Mouse (Mus musculus) intestine, postnatal 0 days (tissue): ENCODE results near the gene Sox12. TPM values are rescaled to one million over a fixed set of nuclear protein-coding genes. Genes with fewer than 3 reads are reported as not detected.
A peak's percentile ranks its signal among the peaks of the same experiment; 100 is the strongest.

Source experiments
- ATAC-seq: fragments of 200-750 bp; cut with Nextera tagmentation; 2 replicates; pipeline ENCODE4 v1.8.0; 2017; ENCODE audit warnings: mild to moderate bottlenecking, moderate TSS enrichment, moderate library complexity
- H3K27ac ChIP-seq: fragments of 300-500 bp; sonication (generic); 2 replicates; pipeline ENCODE4 v1.5.1; 2014; ENCODE audit warnings: mild to moderate bottlenecking, low read depth, low read length, moderate library complexity
- H3K27me3 ChIP-seq: fragments of 300-500 bp; sonication (generic); replicated peaks from 2 replicates; pipeline ENCODE4 v1.6.1; 2014; ENCODE audit warnings: low read length, mixed read lengths; ENCODE audit not compliant: control insufficient read depth, insufficient read depth
- H3K36me3 ChIP-seq: fragments of 300-500 bp; sonication (generic); 2 replicates; pipeline ENCODE4 v1.6.1; 2014; ENCODE audit warnings: mild to moderate bottlenecking, moderate library complexity; ENCODE audit not compliant: control insufficient read depth, insufficient read depth
- H3K4me1 ChIP-seq: fragments of 300-500 bp; sonication (generic); replicated peaks from 2 replicates; pipeline ENCODE4 v1.6.1; 2014; ENCODE audit warnings: antibody characterized with exemption, low read length, mixed read lengths; ENCODE audit not compliant: control insufficient read depth, insufficient read depth
- H3K4me2 ChIP-seq: fragments of 300-500 bp; sonication (generic); replicated peaks from 2 replicates; pipeline ENCODE4 v1.6.1; 2014; ENCODE audit warnings: low read depth, mild to moderate bottlenecking, moderate library complexity
- H3K4me3 ChIP-seq: fragments of 300-500 bp; sonication (generic); 2 replicates; pipeline ENCODE4 v1.5.1; 2014; ENCODE audit warnings: low read depth, low read length
- H3K9ac ChIP-seq: fragments of 300-500 bp; sonication (generic); 2 replicates; pipeline ENCODE4 v1.6.1; 2014; ENCODE audit warnings: mild to moderate bottlenecking, low read depth, low read length
- H3K9me3 ChIP-seq: fragments of 300-500 bp; sonication (generic); 2 replicates; pipeline ENCODE4 v1.6.1; 2016; ENCODE audit warnings: mixed run types; ENCODE audit not compliant: control insufficient read depth
- CTCF ChIP-seq: sonication (generic); IDR thresholded peaks from 2 replicates; pipeline ENCODE4 v1.5.1; 2016; ENCODE audit warnings: low read depth, mild to moderate bottlenecking, control low read depth, antibody characterized with exemption, moderate library complexity
- WGBS: fragments of 180-500 bp; shearing (Covaris S2); extraction: QIAGEN DNeasy Blood & Tissue Kit; methylation state at CpG from one replicate; pipeline ENCODE4 v1.1.7; 2014; 5-methylcytosine and 5-hydroxymethylcytosine counted together
- polyA plus RNA-seq: library from polyadenylated mRNA; unstranded; fragments of >200 nt; fragmentation: Nextera tagmentation; extraction: Ambion mirVana; gene quantifications from 2 replicates; pipeline ENCODE4 v1.2.1, GENCODE M21; 2015

Gene Sox12
- polyA plus RNA-seq, 1 experiment from 2014 or later, result 2.8 TPM

DNA sequence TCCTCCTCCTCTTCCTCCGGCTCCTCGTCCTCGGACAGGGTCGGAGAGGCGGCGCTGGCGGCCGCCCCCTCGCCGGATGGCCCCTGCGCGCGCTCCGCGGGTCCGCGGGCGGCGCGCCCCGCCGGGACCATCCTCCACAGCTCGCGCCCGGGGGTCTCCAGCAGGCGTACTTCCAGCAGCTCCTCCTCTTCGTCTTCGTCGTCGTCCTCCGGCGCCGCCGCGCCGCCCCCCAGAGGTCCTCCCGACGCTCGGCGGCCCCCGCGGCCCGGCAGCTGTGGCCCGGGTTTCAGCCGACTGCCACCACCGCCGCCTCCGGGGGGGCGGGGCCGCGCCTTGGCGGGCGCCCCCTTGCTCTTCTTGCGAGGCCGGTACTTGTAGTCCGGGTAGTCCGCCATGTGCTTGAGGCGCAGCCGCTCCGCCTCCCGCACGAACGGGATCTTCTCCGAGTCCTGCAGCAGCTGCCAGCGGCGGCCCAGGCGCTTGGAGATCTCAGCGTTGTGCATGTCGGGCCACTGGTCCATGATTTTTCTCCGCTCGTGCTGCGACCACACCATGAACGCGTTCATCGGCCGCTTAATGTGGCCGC is 766 bp downstream of the Sox12 start:
- Histone ChIP-seq H3K4me3 (peak overlapping the region; percentile 74), H3K36me3 (no peaks in the 10 kb centered on the region), H3K4me2 (peak overlapping the region; percentile 85), H3K27me3 (no peaks in the 10 kb centered on the region), H3K27ac (peak overlapping the region; percentile 96), H3K4me1 (no peaks in the 10 kb centered on the region), H3K9ac (peak overlapping the region; percentile 77), H3K9me3 (no peaks in the 10 kb centered on the region)
- WGBS, result under 1% methylated on average over 68 of the region's 77 CpGs
- peak; percentile 25 for ATAC-seq
- TF ChIP-seq CTCF, result peak; percentile 34

DNA sequence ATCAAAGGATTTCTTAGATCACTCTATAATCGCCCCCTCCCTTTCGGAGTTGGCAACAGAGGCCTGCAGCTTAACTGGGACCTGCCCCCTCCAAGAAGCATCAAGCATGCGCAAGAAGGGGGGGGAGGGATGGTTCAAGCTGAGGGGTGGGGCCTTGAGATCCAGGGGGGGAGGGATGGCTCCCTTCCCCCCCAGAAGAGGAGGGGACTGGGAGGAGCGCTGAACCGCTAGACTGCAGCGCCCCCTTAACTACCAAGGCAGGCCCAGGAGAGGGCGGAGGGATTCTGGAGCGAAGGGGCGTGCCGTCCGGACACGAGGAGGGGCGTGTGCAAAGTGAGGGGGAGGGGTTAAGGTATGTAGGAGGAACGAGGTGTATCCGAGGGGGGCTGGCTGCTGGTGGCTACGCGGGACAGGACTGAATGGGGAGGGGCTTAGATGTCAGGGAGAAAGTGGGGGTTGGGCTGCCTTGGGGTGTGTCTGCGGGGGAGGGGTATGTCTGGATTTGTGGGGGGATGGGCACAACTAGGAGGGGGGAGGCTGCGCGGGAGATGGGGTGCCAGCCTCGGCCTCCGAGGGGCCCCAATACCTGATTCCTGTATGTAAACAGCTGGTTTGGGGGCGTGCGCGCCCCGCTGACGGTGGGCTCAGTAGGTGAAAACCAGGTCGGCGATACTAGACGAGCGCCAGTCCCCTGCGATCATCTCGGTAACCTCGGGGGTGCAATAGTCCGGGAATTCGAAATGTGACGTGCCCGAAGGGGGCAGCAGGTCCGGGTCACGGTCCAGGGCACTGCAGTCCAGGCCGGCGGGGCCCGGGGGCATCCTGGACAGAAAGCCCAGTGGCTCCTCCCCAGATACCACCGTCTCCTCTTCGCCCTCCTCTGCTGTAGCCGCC is 1.5 kb downstream of the Sox12 start:
- Histone ChIP-seq H3K4me2 (peak overlapping the region; percentile 85), H3K4me3 (peak overlapping the region; percentile 74), H3K27me3 (no peaks in the 10 kb centered on the region), H3K4me1 (no peaks in the 10 kb centered on the region), H3K9ac (peak overlapping the region; percentile 77), H3K36me3 (no peaks in the 10 kb centered on the region), H3K27ac (peak overlapping the region; percentile 96), H3K9me3 (no peaks in the 10 kb centered on the region)
- WGBS, result 1% methylated on average over 45 of the region's 46 CpGs
- TF ChIP-seq CTCF, result peak; percentile 74
- ATAC-seq, result peak; percentile 37

DNA sequence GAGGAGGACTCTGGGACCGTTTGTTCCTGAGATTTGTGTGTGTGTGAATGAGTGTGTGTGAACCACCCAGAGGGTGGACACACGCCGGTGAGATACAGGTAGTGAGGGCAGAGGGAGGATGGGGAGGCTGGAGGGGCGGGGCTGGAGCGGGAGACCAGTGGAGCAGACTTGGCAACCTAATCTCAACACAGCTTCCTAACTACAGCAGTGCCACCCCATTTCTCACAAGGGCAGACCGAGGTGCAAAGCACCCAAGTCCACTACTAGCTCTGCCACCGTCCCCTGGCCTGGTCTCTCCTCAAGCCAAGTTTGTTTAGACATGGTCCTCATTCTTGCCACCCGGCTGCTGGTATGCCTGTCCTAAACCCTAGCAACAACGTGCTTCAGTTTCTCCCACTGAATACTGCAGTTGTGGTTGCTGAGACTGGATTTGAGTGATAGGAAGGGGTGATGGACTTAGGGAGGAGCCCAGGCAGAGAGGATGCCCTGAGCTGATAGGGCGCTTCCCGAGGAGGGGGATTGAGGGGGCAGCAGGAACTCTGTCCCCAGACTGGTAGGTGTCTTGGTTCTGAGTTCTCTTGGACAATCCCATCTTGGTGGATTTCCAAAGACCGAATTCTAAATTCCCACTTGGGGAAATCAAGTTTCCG is 2.5 kb downstream of the Sox12 start:
- H3K9me3 ChIP-seq, result no peaks in the 10 kb centered on the region
- H3K4me1 ChIP-seq, result no peaks in the 10 kb centered on the region
- 36% methylated on average over 13 of the region's 13 CpGs for WGBS
- no peak for ATAC-seq
- TF ChIP-seq CTCF, result no peak
- H3K27me3 ChIP-seq, result no peaks in the 10 kb centered on the region
- H3K27ac ChIP-seq, result no peak overlapping the region; the same call in 1 of the 2 replicates
- no peaks in the 10 kb centered on the region for H3K36me3 ChIP-seq
- peak overlapping the region; percentile 74 for H3K4me3 ChIP-seq
- no peak overlapping the region for H3K9ac ChIP-seq
- H3K4me2 ChIP-seq, result peak overlapping the region; percentile 85

GRCm38 (mm10) chr2:152393225-152394017 is 4.4 kb downstream of the Sox12 start:
- TF ChIP-seq CTCF, result no peak
- H3K4me2 ChIP-seq, result no peak overlapping the region
- ATAC-seq, result no peak
- H3K9ac ChIP-seq, result no peak overlapping the region
- no peak overlapping the region for H3K4me3 ChIP-seq
- WGBS, result 58% methylated on average over 9 of the region's 9 CpGs
- no peaks in the 10 kb centered on the region for H3K4me1 ChIP-seq
- no peak overlapping the region for H3K27ac ChIP-seq
- H3K27me3 ChIP-seq, result no peaks in the 10 kb centered on the region
- no peaks in the 10 kb centered on the region for H3K9me3 ChIP-seq
- no peaks in the 10 kb centered on the region for H3K36me3 ChIP-seq

DNA sequence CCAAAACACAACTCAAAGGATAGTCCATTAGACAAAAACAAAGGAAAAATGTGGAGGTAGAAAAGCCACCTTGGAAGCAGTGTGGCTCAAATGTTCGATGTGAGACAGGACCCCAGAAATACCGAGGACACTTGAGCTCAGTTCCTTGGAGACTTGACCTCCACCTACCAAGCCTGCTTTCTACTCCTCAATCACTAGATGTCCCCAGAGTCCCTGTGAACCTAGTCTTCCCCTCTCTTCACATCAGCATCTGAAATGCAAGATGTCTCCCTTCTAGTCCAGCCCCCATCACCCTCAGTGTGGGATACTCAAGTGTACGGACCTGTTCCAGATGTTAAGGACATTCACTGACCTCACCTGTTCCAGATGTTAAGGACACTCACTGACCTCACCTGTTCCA is 5.1 kb downstream of the Sox12 start:
- Histone ChIP-seq H3K9me3 (no peaks in the 10 kb centered on the region), H3K4me2 (no peak overlapping the region), H3K9ac (no peak overlapping the region), H3K4me1 (no peaks in the 10 kb centered on the region), H3K27me3 (no peaks in the 10 kb centered on the region), H3K36me3 (no peaks in the 10 kb centered on the region), H3K4me3 (no peak overlapping the region), H3K27ac (no peak overlapping the region)
- ATAC-seq, result no peak
- 21% methylated on average over 3 of the region's 3 CpGs for WGBS
- TF ChIP-seq CTCF, result peak; percentile 94
